Mouse (Mus musculus) stomach, embryonic 14.5 days (tissue): ENCODE measurements at regions not wholly inside any gene's neighbourhood (a gene's known extent, or its start where the extent isn't known, plus 50 kb on each side); places are given as distances from the start of the nearest gene placed in this dataset.

Experiments
- ATAC-seq: fragments of 200-750 bp; cut with Nextera tagmentation; 2 replicates; pipeline ENCODE4 v1.8.0; 2017; ENCODE audit warnings: low read depth, moderate TSS enrichment; ENCODE audit not compliant: insufficient number of reproducible peaks, insufficient read depth, low FRiP score
- H3K27ac ChIP-seq: fragments of 300-500 bp; sonication (generic); 2 replicates; pipeline ENCODE4 v1.5.1; 2014; ENCODE audit warnings: mild to moderate bottlenecking, low read length, moderate library complexity, mixed read lengths
- H3K27me3 ChIP-seq: fragments of 300-500 bp; sonication (generic); 2 replicates; pipeline ENCODE4 v1.6.1; 2014; ENCODE audit warnings: low read length, control low read depth, mixed read lengths; ENCODE audit not compliant: control insufficient read depth, insufficient read depth
- H3K36me3 ChIP-seq: fragments of 300-500 bp; sonication (generic); 2 replicates; pipeline ENCODE4 v1.6.1; 2014; ENCODE audit warnings: mild to moderate bottlenecking, control low read depth, low read length, moderate library complexity, mixed read lengths; ENCODE audit not compliant: control insufficient read depth, insufficient read depth
- H3K4me1 ChIP-seq: fragments of 300-500 bp; sonication (generic); 2 replicates; pipeline ENCODE4 v1.6.1; 2014; ENCODE audit warnings: low read length, control low read depth, mixed read lengths; ENCODE audit not compliant: control insufficient read depth, insufficient read depth
- H3K4me2 ChIP-seq: fragments of 300-500 bp; sonication (generic); replicated peaks from 2 replicates; pipeline ENCODE4 v1.6.1; 2014; ENCODE audit warnings: low read depth, low read length, control low read depth
- H3K4me3 ChIP-seq: fragments of 300-500 bp; sonication (generic); 2 replicates; pipeline ENCODE4 v1.5.1; 2014; ENCODE audit warnings: low read depth, low read length, control low read depth
- H3K9ac ChIP-seq: fragments of 300-500 bp; sonication (generic); replicated peaks from 2 replicates; pipeline ENCODE4 v1.6.1; 2014; ENCODE audit warnings: low read depth, mild to moderate bottlenecking, control low read depth, low read length, moderate library complexity, mixed read lengths
- H3K9me3 ChIP-seq: fragments of 300-500 bp; sonication (generic); 2 replicates; pipeline ENCODE4 v1.6.1; 2016; ENCODE audit warnings: low read depth, low read length, control low read depth; ENCODE audit not compliant: control insufficient read depth
- WGBS: fragments of 180-500 bp; shearing (Covaris S2); extraction: QIAGEN DNeasy Blood & Tissue Kit; methylation state at CpG from one replicate; pipeline ENCODE4 v1.1.7; 2014; 5-methylcytosine and 5-hydroxymethylcytosine counted together

DNA sequence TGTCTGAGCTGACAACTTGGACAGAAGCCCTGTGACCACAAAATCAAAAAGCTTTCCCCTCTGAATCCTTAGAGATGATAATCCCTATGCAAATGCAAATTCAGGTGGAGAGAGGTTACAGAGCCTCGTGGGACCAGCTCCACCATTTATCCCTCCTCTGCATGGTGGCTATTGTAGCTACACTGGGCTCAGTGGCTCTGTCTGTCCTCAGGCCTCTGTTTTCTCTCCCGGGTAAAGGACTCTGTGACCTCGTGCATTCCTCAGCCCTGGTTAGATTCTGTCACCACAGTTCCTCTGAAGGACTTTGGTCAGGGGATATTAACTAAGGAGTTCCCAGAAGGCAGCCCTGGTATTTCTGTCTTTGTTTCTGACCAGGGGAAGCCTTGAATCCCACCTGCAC is 452.3 kb downstream of the Vrk1 start:
- WGBS: 43% methylated on average over 3 of the region's 3 CpGs
- H3K9me3 ChIP-seq: no peaks in the 10 kb centered on the region
- H3K27ac ChIP-seq: no peak overlapping the region
- no peak overlapping the region for H3K9ac ChIP-seq
- H3K4me2 ChIP-seq: no peak overlapping the region
- H3K36me3 ChIP-seq: no peaks in the 10 kb centered on the region
- H3K4me1 ChIP-seq: no peaks in the 10 kb centered on the region
- no peaks in the 10 kb centered on the region for H3K27me3 ChIP-seq
- H3K4me3 ChIP-seq: no peak overlapping the region
- ATAC-seq: no peak

DNA sequence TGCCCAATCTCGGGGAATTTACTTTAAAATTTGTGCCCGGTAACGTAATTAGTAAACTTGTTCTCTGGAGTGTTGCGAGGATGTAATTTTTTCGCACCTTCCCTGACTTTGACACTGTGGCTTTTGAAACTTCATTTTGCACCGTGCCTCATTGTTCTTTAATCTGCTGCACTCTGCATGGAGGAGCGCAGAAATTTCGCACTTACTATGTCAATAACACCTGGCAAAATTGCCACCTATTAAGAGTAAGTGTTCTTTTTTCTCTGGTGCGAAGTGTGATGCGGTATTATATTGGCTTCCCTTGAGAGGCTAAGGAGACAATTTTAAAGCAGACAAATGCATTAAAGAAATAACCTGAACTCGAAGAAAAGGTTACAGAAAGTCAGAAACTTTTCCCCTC is 454.7 kb downstream of the Vrk1 start:
- Histone ChIP-seq H3K27ac (no peak overlapping the region), H3K4me1 (no peaks in the 10 kb centered on the region), H3K4me3 (no peak overlapping the region), H3K4me2 (no peak overlapping the region), H3K36me3 (no peaks in the 10 kb centered on the region), H3K9ac (no peak overlapping the region), H3K9me3 (no peaks in the 10 kb centered on the region), H3K27me3 (no peaks in the 10 kb centered on the region)
- 23% methylated on average over 11 of the region's 11 CpGs for WGBS
- no peak for ATAC-seq

GRCm38 (mm10) chr12:106468173-106468860 is 458.3 kb downstream of the Vrk1 start:
- Histone ChIP-seq H3K36me3 (no peaks in the 10 kb centered on the region), H3K27me3 (no peaks in the 10 kb centered on the region), H3K9me3 (no peaks in the 10 kb centered on the region), H3K27ac (no peak overlapping the region), H3K4me2 (no peak overlapping the region), H3K4me1 (no peaks in the 10 kb centered on the region), H3K9ac (no peak overlapping the region), H3K4me3 (no peak overlapping the region)
- no peak for ATAC-seq
- 57% methylated on average over 18 of the region's 18 CpGs for WGBS

DNA sequence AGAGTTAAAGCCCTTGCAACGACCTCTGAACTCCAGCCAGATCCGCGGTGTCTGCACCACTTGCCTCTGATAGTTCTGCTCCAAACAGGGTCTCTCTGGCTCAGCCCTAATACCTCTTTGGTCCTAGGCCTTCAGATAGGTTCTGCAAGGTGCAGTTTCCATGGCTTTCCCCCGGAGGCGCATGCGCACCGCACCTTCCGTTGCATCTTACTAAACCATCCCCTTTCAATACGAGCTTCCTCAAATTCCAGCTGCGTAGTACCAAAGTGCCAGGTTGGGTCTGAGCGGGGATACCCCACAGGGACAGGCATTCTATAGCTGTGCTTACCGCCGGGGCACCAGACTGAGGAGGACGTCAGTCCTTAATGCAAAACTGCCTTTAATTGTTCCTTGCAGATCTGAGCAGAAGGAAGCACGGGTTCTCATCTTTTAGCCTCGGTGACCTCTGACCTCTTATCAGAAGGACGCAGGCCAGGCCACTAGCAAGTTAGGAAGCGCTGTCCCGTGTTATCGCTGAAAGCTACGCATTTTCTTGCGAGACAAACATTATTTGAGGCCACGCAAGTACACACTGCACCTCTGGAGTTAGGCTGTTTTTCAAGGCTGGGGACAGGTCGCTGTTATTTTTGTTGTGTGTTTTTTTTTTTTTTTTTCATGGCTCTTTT is 464.6 kb downstream of the Vrk1 start:
- H3K9me3 ChIP-seq: no peaks in the 10 kb centered on the region
- no peak for ATAC-seq
- no peak overlapping the region for H3K27ac ChIP-seq
- no peak overlapping the region for H3K4me3 ChIP-seq
- H3K4me2 ChIP-seq: no peak overlapping the region
- no peaks in the 10 kb centered on the region for H3K4me1 ChIP-seq
- 11% methylated on average over 24 of the region's 24 CpGs for WGBS
- H3K27me3 ChIP-seq: 0 out of 2 replicates have a peak, but pooled peaks cover 9% of the 10 kb centered on the region
- no peak overlapping the region for H3K9ac ChIP-seq
- H3K36me3 ChIP-seq: no peaks in the 10 kb centered on the region

DNA sequence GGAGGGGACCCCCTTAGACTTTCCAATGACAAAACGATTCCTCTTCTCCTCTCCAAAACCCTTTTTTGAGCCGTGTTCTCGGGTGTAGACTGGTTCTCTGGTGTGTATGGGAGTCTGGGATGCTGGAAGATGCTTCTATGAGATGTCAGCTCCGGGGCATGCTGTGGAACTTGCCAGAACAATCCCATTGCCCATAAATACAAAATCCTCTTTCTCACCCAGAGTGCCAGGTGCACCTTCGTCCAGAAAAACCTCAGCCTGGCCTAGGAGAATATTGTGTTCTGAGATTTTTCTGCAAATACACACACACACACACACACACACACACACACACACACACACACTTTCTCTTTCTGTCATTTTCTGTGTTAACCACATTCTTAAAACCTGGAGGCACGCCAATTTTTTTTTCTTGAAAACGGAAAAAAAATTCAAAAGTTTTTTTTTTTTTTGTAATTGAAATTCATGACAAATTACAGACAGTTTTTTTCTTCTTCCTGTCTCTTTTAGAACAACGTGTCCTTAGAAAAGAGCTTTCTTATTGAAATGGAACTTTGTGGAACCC is 465.5 kb downstream of the Vrk1 start:
- Histone ChIP-seq H3K9me3 (no peaks in the 10 kb centered on the region), H3K27me3 (0 out of 2 replicates have a peak, but pooled peaks cover 9% of the 10 kb centered on the region), H3K27ac (no peak overlapping the region), H3K4me2 (no peak overlapping the region), H3K4me3 (no peak overlapping the region), H3K36me3 (no peaks in the 10 kb centered on the region), H3K9ac (no peak overlapping the region), H3K4me1 (no peaks in the 10 kb centered on the region)
- WGBS: 68% methylated on average over 8 of the region's 8 CpGs
- ATAC-seq: no peak

- no peak for ATAC-seq
- Histone ChIP-seq H3K9me3 (no peaks in the 10 kb centered on the region), H3K9ac (no peak overlapping the region), H3K4me3 (no peak overlapping the region), H3K27ac (no peak overlapping the region), H3K36me3 (no peaks in the 10 kb centered on the region), H3K4me1 (peaks cover under 1% of the 10 kb centered on the region; the same call in 1 of the 2 replicates), H3K4me2 (no peak overlapping the region), H3K27me3 (0 out of 2 replicates have a peak, but pooled peaks cover 9% of the 10 kb centered on the region)
- 19% methylated on average over 8 of the region's 8 CpGs for WGBS
These were observed 467.1 kb downstream of the Vrk1 start for GRCm38 (mm10) chr12:106477040-106477665.

- Histone ChIP-seq H3K36me3 (no peaks in the 10 kb centered on the region), H3K27ac (no peak overlapping the region), H3K4me2 (no peak overlapping the region), H3K27me3 (0 out of 2 replicates have a peak, but pooled peaks cover 9% of the 10 kb centered on the region), H3K9ac (no peak overlapping the region), H3K9me3 (no peaks in the 10 kb centered on the region), H3K4me1 (peaks cover 6% of the 10 kb centered on the region; the same call in 1 of the 2 replicates), H3K4me3 (no peak overlapping the region)
- 32% methylated on average over 4 of the region's 4 CpGs for WGBS
- ATAC-seq: no peak
These were observed 467.7 kb downstream of the Vrk1 start for GRCm38 (mm10) chr12:106477731-106478130.

GRCm38 (mm10) chr12:106478381-106478781 is 468.4 kb downstream of the Vrk1 start:
- Histone ChIP-seq H3K4me2 (peak overlapping the region; percentile 22; the same call in 1 of the 2 replicates), H3K9me3 (no peaks in the 10 kb centered on the region), H3K27me3 (0 out of 2 replicates have a peak, but pooled peaks cover 9% of the 10 kb centered on the region), H3K27ac (no peak overlapping the region), H3K36me3 (no peaks in the 10 kb centered on the region), H3K9ac (no peak overlapping the region), H3K4me1 (peaks cover 11% of the 10 kb centered on the region), H3K4me3 (no peak overlapping the region)
- no peak for ATAC-seq
- under 1% methylated on average over 18 of the region's 18 CpGs for WGBS
